Mouse (Mus musculus): ENCODE results near the gene Mfsd4b1.
A peak's percentile ranks its signal among the peaks of the same experiment; 100 is the strongest.

Gene Mfsd4b1

GRCm38 (mm10) chr10:40024554-40025428 is at the start of gene Mfsd4b1:
Gene Mfsd4b1 (minus strand): TSS chr10:40025268.
- peak; percentile 85 for DNase-seq (ENCODE audit: low spot score)

- no peak for DNase-seq (ENCODE audit: low spot score)
These were observed 48.5 kb upstream of the Mfsd4b1 start for GRCm38 (mm10) chr10:40073608-40074007.

GRCm38 (mm10) chr10:40070684-40071083 is 45.6 kb upstream of the Mfsd4b1 start:
- DNase-seq (ENCODE audit: low spot score) = no peak

- no peak for DNase-seq (ENCODE audit: low spot score)
These were observed 44.2 kb upstream of the Mfsd4b1 start for GRCm38 (mm10) chr10:40069270-40069669.

- no peak for DNase-seq (ENCODE audit: low spot score)
These were observed 43.5 kb upstream of the Mfsd4b1 start for GRCm38 (mm10) chr10:40068595-40068994.

- DNase-seq (ENCODE audit: low spot score) = no peak
These were observed 42.5 kb upstream of the Mfsd4b1 start for GRCm38 (mm10) chr10:40067529-40067928.

GRCm38 (mm10) chr10:40067071-40067470 is 42.0 kb upstream of the Mfsd4b1 start:
- no peak for DNase-seq (ENCODE audit: low spot score)

GRCm38 (mm10) chr10:40065357-40065756 is 40.3 kb upstream of the Mfsd4b1 start:
- DNase-seq (ENCODE audit: low spot score) = no peak

- DNase-seq (ENCODE audit: low spot score) = no peak
These were observed 38.3 kb upstream of the Mfsd4b1 start for GRCm38 (mm10) chr10:40063291-40063890.

GRCm38 (mm10) chr10:40062812-40063211 is 37.7 kb upstream of the Mfsd4b1 start:
- DNase-seq (ENCODE audit: low spot score) = no peak

GRCm38 (mm10) chr10:40061926-40062325 is 36.9 kb upstream of the Mfsd4b1 start:
- no peak for DNase-seq (ENCODE audit: low spot score)

GRCm38 (mm10) chr10:40058786-40059120 is 33.7 kb upstream of the Mfsd4b1 start:
- no peak for DNase-seq (ENCODE audit: low spot score)

GRCm38 (mm10) chr10:40058062-40058785 is 33.2 kb upstream of the Mfsd4b1 start:
- no peak for DNase-seq (ENCODE audit: low spot score)

GRCm38 (mm10) chr10:40057615-40058014 is 32.5 kb upstream of the Mfsd4b1 start:
- DNase-seq (ENCODE audit: low spot score) = no peak

- DNase-seq (ENCODE audit: low spot score) = no peak
These were observed 29.4 kb upstream of the Mfsd4b1 start for GRCm38 (mm10) chr10:40054455-40054854.

- DNase-seq (ENCODE audit: low spot score) = no peak
These were observed 28.8 kb upstream of the Mfsd4b1 start for GRCm38 (mm10) chr10:40053896-40054295.

- DNase-seq (ENCODE audit: low spot score) = peak; percentile 46
These were observed 28.3 kb upstream of the Mfsd4b1 start for GRCm38 (mm10) chr10:40053257-40053895.

- no peak for DNase-seq (ENCODE audit: low spot score)
These were observed 26.9 kb upstream of the Mfsd4b1 start for GRCm38 (mm10) chr10:40051997-40052396.

- no peak for DNase-seq (ENCODE audit: low spot score)
These were observed 25.7 kb upstream of the Mfsd4b1 start for GRCm38 (mm10) chr10:40050763-40051162.

- no peak for DNase-seq (ENCODE audit: low spot score)
These were observed 16.3 kb upstream of the Mfsd4b1 start for GRCm38 (mm10) chr10:40041339-40041738.

GRCm38 (mm10) chr10:40036686-40037560 is 11.9 kb upstream of the Mfsd4b1 start:
- DNase-seq (ENCODE audit: low spot score) = no peak

Measured in T-cell, adult 2 months (primary cell).